Mouse (Mus musculus) thymus, postnatal 36 days (tissue): Measurements from ENCODE around the gene Gm10974.

Experiments
- DNase-seq, 2 experiments: peaks; one replicate each; pipeline ENCODE4 v3.0.0; 2022; ENCODE audit warnings: mixed read lengths in 2 of 2

The Gm10974 gene

DNA sequence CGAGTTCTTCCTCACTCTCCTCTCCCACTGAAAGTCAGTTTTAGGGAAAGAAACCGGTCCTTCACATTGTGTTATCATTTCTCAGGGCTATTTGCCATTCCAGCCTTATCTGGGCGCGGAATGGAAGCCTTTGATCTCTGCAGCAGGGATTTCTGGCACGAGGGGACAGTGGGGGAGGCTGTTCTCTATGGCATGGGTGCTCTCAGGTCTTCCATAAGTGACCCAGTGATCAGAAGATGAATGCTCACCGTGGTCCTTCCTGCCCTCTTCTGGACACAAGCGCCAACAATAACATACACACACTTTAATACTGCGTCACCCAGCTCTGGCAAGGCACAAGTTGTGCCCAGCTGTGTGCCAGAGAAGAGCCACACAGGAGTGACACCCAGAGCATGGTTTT, 41.3 kb downstream of the Gm10974 start:
- no peak for DNase-seq

DNA sequence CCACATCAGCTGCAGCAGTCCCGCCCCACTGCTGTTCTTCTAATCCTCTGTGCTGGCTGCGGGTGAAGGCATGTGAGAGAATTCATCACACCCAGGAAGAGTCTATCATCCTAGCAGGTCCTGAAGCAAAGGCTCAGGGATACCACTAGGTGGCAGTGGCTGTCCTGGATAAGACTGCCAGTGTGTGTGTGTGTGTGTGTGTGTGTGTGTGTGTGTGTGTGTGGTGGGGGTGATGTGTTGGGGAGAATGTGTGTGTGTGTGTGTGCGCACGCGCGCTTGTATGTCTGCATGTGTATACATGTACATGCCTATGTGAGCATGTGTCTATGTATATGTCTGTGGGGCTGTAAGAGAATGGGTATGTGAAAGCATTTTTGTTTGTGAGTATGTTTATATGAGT, 43.7 kb downstream of the Gm10974 start:
- no peak for DNase-seq

DNA sequence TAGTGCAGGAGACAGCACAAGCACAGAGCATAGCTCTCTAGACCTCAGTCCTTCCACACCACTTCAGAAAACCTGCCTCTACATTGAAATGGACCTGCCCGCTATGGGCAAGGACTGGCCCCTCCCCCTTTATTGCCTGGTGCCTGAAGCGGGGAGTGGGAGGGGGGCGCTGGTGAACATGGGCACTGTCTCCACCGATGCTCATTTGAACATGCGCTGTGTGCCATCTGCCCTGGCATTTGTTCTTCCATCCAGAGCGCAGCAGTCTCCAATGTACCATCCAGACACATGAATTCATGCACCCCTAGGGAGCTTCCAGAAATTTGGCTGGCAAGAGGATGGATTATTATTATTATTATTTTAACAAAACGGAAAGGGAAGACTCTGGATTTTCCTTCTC, 47.4 kb downstream of the Gm10974 start:
- no peak for DNase-seq

- no peak for DNase-seq
Measured at GRCm38 (mm10) chr7:66416829-66417228, 51.1 kb downstream of the Gm10974 start.

- DNase-seq, result no peak
Measured at GRCm38 (mm10) chr7:66418981-66419380, 53.3 kb downstream of the Gm10974 start.

DNA sequence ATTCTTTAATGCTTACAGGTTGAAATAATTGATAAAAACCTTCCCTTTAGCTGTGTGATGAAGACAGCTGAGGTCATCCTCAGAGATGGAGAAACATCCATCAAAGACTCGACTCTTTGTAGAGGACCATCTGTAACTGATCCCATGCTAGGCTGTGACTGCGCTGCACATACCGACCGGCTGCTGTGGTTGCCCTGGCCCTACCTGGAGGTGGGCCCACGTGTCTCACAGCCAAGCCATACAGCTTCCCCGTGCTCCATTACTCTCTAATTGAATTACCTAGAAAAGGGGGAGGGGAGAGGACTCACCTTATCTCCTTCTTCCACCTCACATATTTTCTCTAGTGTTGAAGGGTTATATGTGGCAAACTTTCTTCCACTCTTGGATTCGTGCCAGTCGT, 56.2 kb downstream of the Gm10974 start:
- DNase-seq, result no peak

- no peak for DNase-seq
Measured at GRCm38 (mm10) chr7:66427053-66427436, 61.3 kb downstream of the Gm10974 start.

GRCm38 (mm10) chr7:66427437-66428161, 61.9 kb downstream of the Gm10974 start, which contains the start of gene Aldh1a3:
TSS of gene Aldh1a3 (minus strand) at chr7:66427517.
- DNase-seq, result no peak

- DNase-seq, result peak; percentile 30 to 50
Measured at GRCm38 (mm10) chr7:66434453-66434935, 68.8 kb downstream of the Gm10974 start.
